Mouse (Mus musculus) bone marrow macrophage, adult 2 months (primary cell): ENCODE results near the gene Nup205.

ENCODE experiments used
- CTCF ChIP-seq: IDR thresholded peaks from 2 replicates; pipeline ENCODE4 v1.5.1; 2012; ENCODE audit warnings: low read depth, mild to moderate bottlenecking, low read length, moderate library complexity
- POLR2A ChIP-seq: IDR thresholded peaks from 2 replicates; pipeline ENCODE4 v1.6.1; 2012; ENCODE audit warnings: mild to moderate bottlenecking, low read depth, low read length, borderline replicate concordance

DNA sequence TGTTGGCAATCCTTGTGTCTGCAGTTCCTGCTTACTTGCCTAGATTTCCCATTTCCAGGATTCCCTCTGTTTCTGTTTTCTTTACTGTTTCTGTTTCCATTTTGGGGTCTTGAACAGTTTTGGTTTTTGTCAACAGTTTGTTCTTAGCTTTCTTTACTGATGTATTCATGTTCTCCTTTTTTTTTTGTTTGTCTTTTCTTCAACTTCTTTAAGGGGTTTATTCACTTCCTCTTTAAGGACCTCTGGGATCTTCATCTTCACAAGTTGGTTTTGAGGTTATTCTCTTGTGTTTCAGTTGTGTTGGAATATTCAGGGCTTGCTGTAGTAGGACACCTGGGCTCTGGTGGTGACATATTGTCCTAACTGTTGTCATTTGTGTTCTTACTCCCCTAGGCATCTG is 22.7 kb upstream of the Nup205 start:
- TF ChIP-seq CTCF (no peak), POLR2A (no peak)
